Mouse (Mus musculus): ENCODE results near the gene Rasa2.
A peak's percentile ranks its signal among the peaks of the same experiment; 100 is the strongest.
"Not testable (repeated sequence)": the region's sequence is repeated elsewhere in the genome, so short reads cannot be mapped to it uniquely, and the experiment has no call there.

Rasa2 gene

GRCm38 (mm10) chr9:96589346-96589745, 42.1 kb downstream of the Rasa2 start:
- DNase-seq (ENCODE audit: low read depth, low spot score): no peak

DNA sequence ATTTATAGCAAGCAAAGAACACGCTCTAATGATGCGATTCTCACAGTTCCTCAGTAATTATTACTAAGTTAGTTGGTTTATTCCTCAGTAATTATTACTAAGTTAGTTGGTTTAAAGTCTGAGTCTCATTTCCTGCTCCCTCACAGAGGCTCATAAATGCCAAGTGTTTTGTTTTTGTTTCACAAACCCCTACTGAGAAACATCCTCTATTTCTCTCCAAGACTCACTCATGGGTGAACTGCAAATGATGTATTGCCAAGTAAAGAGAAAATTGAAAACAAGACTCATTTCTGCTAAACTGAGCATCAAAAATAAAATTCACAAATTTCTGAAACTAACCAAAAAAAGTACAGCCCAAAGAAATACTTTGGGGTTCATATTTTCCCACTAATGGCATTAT, 47.9 kb downstream of the Rasa2 start:
- no peak for DNase-seq (ENCODE audit: low read depth, low spot score)

DNA sequence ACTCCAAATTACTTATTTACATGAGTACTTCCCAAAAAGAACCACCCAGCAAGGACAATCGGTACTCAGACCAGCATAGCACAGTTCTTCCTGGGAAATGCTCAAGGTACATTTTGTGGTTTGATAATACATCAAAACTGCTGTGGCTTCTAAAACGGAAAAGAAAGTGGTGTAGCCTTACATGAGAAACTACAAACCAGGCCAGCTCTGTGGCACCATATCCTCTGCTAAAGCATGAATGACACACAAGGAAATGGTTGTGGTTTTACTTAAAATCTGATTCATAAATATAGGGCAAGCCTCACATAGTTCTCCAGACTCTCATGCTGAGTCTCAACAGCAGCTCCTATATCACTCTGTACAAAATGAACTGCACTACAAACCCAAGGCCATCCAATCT, 48.3 kb downstream of the Rasa2 start:
- DNase-seq (ENCODE audit: low read depth, low spot score): no peak

- DNase-seq (ENCODE audit: low read depth, low spot score): no peak
Measured at GRCm38 (mm10) chr9:96578190-96578589, 53.2 kb downstream of the Rasa2 start.

GRCm38 (mm10) chr9:96577674-96578073, 53.7 kb downstream of the Rasa2 start:
- no peak for DNase-seq (ENCODE audit: low read depth, low spot score)

GRCm38 (mm10) chr9:96573252-96573651, 58.2 kb downstream of the Rasa2 start:
- peak; percentile 23 for DNase-seq (ENCODE audit: low read depth, low spot score)

GRCm38 (mm10) chr9:96572754-96573153, 58.7 kb downstream of the Rasa2 start:
- no peak for DNase-seq (ENCODE audit: low read depth, low spot score)

DNA sequence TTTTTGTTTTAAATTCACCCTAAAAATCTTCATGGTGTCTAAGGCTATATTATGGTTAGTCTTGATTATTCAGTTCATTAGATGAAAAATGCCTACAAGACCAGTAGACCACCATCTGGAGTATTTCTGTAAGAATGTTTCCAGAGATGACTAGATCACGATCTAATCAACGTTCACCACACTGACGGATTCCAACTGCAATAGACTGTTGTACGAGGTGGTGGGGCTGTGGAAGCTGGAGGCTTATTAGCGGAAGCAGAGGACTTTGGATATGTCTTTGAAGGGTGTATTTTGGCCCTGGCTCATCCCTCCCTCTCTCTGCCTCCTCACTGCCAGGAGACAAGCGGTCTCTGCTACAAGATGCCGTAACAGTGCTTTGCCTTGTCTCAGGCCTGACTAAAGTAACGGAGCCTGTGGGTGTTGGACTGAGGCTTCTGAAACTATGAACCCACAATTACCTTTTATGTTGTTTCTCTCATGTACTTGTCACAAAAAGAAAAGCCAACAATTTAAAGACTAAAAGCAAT, 64.9 kb downstream of the Rasa2 start:
- DNase-seq (ENCODE audit: low read depth, low spot score): no peak

DNA sequence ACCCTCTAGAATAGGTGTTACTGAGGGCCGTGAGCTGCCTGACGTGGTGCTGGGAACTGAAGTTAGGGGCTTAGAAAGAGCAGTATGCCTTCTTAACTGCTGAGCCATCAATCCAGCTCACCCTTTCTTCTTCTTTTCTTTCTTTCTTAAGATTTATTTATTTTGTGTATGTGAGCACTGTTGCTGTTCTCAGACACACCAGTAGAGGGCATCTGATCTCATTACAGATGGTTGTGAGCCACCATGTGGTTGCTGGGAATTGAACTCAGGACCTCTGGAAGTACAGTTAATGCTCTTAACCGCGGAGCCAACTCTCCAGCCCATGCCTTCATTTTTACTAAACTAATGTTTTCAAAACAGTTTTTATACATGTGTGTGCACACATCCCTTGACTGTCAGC, 67.9 kb downstream of the Rasa2 start:
- no peak for DNase-seq (ENCODE audit: low read depth, low spot score)

DNA sequence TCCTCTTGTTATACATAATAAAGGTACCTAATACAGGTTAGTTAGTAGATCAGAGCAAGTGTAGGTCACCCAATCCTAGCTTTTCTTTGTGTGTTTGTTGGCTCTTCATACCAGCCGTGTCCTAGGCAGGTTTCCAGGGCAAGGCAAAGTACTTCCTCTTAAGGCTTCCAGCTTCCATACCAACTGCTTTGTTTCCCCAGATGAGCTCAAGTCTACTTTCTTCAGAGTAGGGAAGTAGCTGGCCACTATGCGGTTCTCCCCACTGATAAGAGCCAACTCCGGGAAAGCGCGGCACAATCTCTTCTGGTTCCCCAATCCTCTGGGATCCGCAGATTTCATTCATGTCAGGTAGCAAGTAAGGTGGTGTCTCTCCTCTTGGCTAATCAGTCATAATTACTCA, 72.3 kb downstream of the Rasa2 start:
- DNase-seq (ENCODE audit: low read depth, low spot score): no peak

DNA sequence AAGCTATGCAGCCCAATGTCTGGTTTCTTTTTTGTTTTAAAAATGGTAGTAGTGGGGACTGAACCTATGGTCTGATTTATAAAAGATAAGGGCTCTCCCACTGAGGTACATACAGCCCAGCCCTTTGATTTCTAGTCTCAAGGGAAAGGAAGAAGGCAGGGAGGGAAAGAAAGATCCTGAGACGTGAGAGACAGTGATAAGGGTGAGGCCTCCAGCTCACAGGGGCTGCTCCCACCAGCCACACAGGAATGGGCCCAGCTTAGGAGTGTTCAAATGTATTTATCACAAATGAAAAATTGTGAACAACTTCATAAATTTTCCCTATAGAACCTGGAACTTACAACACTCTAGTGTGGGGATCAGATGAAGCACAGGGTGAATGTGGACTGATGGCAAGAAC, 72.8 kb downstream of the Rasa2 start:
- DNase-seq (ENCODE audit: low read depth, low spot score): no peak

GRCm38 (mm10) chr9:96554095-96554494, 77.3 kb downstream of the Rasa2 start:
- no peak for DNase-seq (ENCODE audit: low read depth, low spot score)

- DNase-seq (ENCODE audit: low read depth, low spot score): no peak
Measured at GRCm38 (mm10) chr9:96545410-96545809, 86.0 kb downstream of the Rasa2 start.

- DNase-seq (ENCODE audit: low read depth, low spot score): peak; percentile 76
Measured at GRCm38 (mm10) chr9:96543643-96544640, 87.5 kb downstream of the Rasa2 start.

DNA sequence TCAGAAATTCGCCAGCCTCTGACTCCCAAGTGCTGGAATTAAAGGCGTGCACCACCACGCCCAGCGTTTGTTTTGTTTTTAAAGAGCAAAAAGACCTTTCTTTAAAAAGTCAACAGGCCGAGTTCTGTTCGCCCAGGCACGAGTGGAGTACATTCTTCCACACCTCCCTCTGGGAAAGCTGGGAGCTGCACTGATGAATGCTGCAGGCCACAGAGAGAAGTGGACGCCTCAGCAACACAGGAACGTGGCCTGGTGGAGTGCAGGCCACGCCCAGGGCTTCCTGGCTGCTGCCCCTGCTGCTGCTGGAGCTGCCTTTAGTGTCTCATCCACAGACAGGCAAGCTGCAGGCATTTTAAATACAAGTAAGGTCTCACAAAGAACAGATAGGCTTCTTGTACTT, 92.5 kb downstream of the Rasa2 start:
- DNase-seq (ENCODE audit: low read depth, low spot score): peak; percentile 71

DNA sequence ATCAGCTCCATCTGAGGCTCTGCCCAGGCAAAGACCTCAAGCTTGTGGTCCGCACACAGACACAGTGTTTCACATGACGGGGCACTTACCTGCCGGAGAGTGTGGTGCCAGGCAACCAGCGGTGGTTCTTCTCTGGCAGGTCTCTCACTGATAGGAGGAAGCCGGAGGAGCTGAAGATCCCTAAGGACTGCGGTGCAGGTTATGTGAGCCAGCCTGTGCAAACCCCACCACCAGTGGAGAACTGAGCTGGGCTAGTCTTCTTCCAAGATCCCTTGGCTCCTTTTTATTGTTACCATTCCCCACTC, 93.8 kb downstream of the Rasa2 start:
- DNase-seq (ENCODE audit: low read depth, low spot score): peak; percentile 68

DNA sequence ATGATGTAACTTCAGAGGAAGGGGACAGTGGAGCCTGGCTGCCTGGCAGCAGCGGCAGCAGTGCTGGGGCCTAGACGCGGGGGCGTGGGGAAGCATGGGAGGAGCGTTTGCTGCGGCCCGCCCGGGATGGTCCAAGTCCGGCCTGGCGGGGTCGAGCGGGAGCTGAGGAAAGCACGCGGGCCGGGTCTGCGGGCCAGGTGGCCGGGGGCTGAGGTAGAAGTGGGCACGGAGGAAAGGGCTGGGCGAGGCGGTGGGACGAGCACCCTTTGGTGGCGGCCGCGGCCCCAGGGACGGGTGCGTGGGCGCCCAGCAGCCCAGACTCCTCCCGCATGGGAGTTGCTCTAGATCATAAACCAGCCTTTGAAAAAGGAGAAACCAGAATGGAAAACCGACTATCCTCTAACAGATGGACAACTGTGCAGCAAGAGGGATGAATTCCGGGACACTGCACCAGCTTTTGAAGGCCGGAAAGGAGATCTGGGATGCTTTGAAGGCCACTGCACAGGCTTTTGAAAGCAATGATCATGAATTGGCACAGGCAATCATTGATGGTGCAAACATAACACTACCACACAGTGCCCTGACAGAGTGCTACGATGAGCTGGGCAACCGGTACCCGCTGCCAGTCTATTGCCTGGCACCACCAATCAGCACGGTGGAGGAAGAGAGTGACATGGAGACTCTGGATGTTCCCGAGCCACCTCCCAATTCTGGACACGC, 94.4 kb downstream of the Rasa2 start:
- peak; percentile 84 for DNase-seq (ENCODE audit: low read depth, low spot score)

GRCm38 (mm10) chr9:96536093-96536492, 95.3 kb downstream of the Rasa2 start:
- DNase-seq (ENCODE audit: low read depth, low spot score): not testable (repeated sequence)

- DNase-seq (ENCODE audit: low read depth, low spot score): no peak
Measured at GRCm38 (mm10) chr9:96535431-96535830, 96.0 kb downstream of the Rasa2 start.

GRCm38 (mm10) chr9:96534256-96534655, 97.2 kb downstream of the Rasa2 start:
- no peak for DNase-seq (ENCODE audit: low read depth, low spot score)

DNA sequence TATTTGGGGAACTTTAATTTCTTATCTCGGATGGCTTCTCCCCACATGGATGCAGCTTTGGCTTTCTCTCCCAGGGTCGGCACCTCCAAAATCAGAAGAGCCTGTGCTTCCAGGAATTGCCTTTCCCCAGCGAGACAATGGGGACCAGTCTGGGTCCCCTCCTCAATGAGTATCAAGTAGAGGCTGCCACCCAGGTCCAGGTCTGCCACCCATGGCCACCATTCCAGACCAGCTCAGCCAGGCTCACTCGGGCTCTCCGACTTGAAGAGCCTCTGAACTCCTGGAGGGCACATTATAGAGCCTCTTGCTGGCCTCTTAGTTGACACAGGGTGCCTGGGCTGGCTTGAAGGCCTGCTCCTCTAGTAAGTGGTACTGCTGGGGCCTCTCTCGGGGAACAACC, 97.9 kb downstream of the Rasa2 start:
- no peak for DNase-seq (ENCODE audit: low read depth, low spot score)

DNA sequence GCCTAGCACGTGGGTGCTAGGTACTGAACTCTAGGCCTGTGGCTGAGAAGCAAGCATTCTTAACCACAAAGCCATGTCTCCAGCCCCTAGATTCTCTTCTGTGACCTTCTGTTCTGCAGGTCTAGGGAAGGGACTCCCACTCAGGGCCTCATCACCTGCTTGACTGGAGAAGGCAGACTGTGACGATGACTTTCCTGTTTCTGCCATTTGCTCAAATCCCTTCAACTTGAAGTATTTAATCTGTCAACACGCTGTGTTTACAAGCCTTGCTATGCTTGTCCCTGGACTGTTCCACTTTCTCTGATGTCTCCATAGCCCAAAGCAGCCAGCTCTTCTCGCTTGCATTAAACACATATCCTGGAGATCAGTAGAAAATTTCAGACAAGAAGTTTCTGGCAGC, 98.9 kb downstream of the Rasa2 start:
- no peak for DNase-seq (ENCODE audit: low read depth, low spot score)

GRCm38 (mm10) chr9:96530674-96531081, 100.7 kb downstream of the Rasa2 start:
- DNase-seq (ENCODE audit: low read depth, low spot score): no peak
